Mouse (Mus musculus): ENCODE results near the gene Cckbr.
"Not testable (repeated sequence)": the region's sequence is repeated elsewhere in the genome, so short reads cannot be mapped to it uniquely, and the experiment has no call there.

DNA sequence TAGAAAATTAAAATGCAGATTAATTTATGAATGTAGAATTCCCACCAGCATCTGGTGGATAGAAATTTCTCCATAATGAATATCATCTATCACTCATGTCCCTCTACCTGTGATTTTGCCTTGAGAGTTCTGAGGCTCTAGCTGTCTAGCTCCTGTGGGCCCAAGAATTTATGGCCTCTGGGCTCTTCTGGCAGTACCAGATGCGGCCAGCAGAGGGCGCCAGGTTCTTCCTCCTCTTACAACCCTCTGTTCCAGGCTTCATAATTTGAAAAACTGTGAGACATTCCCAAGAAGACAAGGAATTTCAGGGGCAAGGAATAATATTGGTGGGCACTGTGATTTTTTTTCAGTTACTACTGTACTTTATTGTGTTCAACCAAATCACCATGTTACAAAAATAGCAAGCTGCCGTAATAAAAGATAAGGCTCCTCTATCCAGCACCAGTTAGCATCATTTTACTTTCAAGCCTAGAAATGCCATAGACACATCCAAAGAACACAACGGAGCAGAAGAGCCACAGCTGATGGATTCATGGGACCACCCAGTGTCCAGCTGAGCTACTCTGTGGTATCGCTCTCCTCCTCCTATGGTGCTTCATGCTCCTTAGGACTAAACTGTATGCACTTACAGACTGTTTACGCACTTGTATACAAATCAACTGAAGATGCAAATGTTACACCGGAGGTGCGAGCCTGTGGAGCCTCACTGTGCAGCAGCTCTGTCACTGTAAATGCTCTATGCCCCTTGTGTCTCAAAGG, 13.5 kb upstream of the Cckbr start:
- not testable (repeated sequence) for TF ChIP-seq POLR2A (IDR thresholded peaks at IDR 0.05; ENCODE audit: extremely low read depth, insufficient read depth, low read length)
- TF ChIP-seq CTCF (IDR thresholded peaks at IDR 0.05; ENCODE audit: extremely low read depth, insufficient read depth, low read length) = peak; percentile 70
